Mouse (Mus musculus): ENCODE measurements around the gene Etnk1.

DNA sequence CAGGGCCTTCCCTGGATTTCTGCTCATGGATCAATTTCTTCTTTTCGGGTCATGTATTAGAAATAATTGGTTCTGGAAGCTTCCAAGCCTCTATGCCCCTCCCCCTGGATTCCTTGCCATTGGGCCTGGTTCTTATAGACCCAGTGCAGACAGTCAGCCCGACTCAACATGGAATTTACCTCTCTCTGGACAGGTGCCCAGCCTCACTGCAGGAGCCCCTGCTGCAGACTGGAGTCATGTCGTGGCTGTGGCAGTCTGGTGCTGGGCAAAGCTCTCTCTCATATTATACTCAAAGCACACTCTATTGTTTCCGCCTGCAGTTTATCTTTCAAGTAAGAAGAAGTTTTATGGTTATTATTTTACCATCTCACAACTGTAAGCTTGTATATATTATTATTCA, 90.9 kb downstream of the Etnk1 start:
- TF ChIP-seq EP300 (optimal IDR thresholded peaks at IDR 0.05) (no peak), CTCF (IDR thresholded peaks at IDR 0.05; ENCODE audit: low read depth) (no peak)
